ENCODE assay signal across 7 mouse cellular contexts in the genomic region with DNA sequence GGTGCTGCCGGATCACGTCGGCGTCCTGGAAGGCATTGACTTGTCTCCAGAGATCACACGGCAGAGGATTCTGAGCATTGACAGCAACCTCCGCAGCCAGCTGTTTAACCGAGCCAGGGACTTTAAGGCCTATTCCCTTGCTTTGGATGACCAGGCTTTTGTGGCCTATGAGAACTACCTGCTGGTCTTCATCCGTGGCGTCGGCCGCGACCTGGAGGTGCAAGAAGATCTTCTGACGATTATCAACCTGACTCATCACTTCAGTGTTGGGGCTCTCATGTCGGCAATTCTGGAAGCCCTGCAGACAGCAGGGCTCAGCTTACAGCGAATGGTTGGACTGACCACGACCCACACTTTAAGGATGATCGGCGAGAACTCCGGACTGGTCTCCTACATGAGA. TPM values are rescaled to one million over a fixed set of nuclear protein-coding genes. Genes with fewer than 3 reads are reported as not detected.
DNase-seq lines count a peak whose midpoint lies in the region; ATAC-seq and TF ChIP-seq lines count a peak whose summit lies in the region.

No protein-coding gene starts in this region.

- H3K4me3 ChIP-seq in lung, embryonic 15.5 days, result peak overlapping the region; percentile 79
- peak overlapping the region; percentile 80 for H3K4me3 ChIP-seq in brown adipose tissue, adult 24 weeks (ENCODE audit: insufficient read depth, low read depth, low read length)
- H3K4me3 ChIP-seq in forebrain, embryonic 16.5 days (replicated peaks; ENCODE audit: low read length), result peak overlapping the region; percentile 89
- H3K4me3 ChIP-seq in liver, adult 2 months (ENCODE audit: insufficient read depth, low read depth, low read length), result peak overlapping the region; percentile 75
- H3K4me3 ChIP-seq in small intestine, adult 2 months (ENCODE audit: low read depth, low read length), result peak overlapping the region; percentile 74

- H3K4me1 ChIP-seq in lung, embryonic 15.5 days, result peaks cover 42% of the 10 kb centered on the region
- H3K4me1 ChIP-seq in brown adipose tissue, adult 24 weeks (ENCODE audit: control insufficient read depth, insufficient read depth, insufficient read length, low read length), result peaks cover 10% of the 10 kb centered on the region; the same call in 1 of the 2 replicates
- H3K4me1 ChIP-seq in forebrain, embryonic 16.5 days (replicated peaks; ENCODE audit: control insufficient read depth, insufficient read depth, low read length), result peaks cover 40% of the 10 kb centered on the region
- H3K4me1 ChIP-seq in liver, adult 2 months (ENCODE audit: control insufficient read depth, insufficient read depth, low read length), result peaks cover 12% of the 10 kb centered on the region
- H3K4me1 ChIP-seq in small intestine, adult 2 months (ENCODE audit: control insufficient read depth, insufficient read depth, insufficient read length, low read length), result peaks cover 9% of the 10 kb centered on the region; the same call in 1 of the 2 replicates

- peak overlapping the region; percentile 95 for H3K27ac ChIP-seq in lung, embryonic 15.5 days
- H3K27ac ChIP-seq in brown adipose tissue, adult 24 weeks (replicated peaks; ENCODE audit: low read depth, low read length), result peak overlapping the region; percentile 79
- H3K27ac ChIP-seq in forebrain, embryonic 16.5 days (ENCODE audit: low read length), result peak overlapping the region; percentile 89
- H3K27ac ChIP-seq in liver, adult 2 months (replicated peaks; ENCODE audit: insufficient read depth, low read depth, low read length), result peak overlapping the region; percentile 88
- peak overlapping the region; percentile 89 for H3K27ac ChIP-seq in small intestine, adult 2 months (ENCODE audit: insufficient read depth, low read depth, low read length)

- DNase-seq in lung, postnatal 36 days, result no peak
- DNase-seq in liver, adult 2 months (ENCODE audit: extremely low read depth, low read depth, low spot score), result peak; percentile 65
- DNase-seq in testis, postnatal 10 days (ENCODE audit: low spot score), result no peak

- peaks cover 7% of the 10 kb centered on the region; the same call in 1 of the 2 replicates for H3K79me2 ChIP-seq in liver, adult 2 months (ENCODE audit: control insufficient read depth, insufficient read depth, low read length)

- no peak for ATAC-seq in lung, embryonic 15.5 days (ENCODE audit: borderline replicate concordance, extremely low read depth, low FRiP score, low TSS enrichment)
- ATAC-seq in forebrain, embryonic 16.5 days, result no peak

- TF ChIP-seq CTCF in liver, adult 2 months (IDR thresholded peaks at IDR 0.05; ENCODE audit: low read depth, low read length), result no peak
- no peak for TF ChIP-seq CTCF in small intestine, adult 2 months (IDR thresholded peaks at IDR 0.05; ENCODE audit: extremely low read depth, insufficient read length, insufficient replicate concordance, low read depth, low read length)

- no peaks in the 10 kb centered on the region for H3K9me3 ChIP-seq in lung, embryonic 15.5 days
- H3K9me3 ChIP-seq in forebrain, embryonic 16.5 days (ENCODE audit: control insufficient read depth, low read length), result no peaks in the 10 kb centered on the region

- peak overlapping the region; percentile 65 for H3K4me2 ChIP-seq in lung, embryonic 15.5 days
- H3K4me2 ChIP-seq in forebrain, embryonic 16.5 days (ENCODE audit: low read length), result peak overlapping the region; percentile 83

- no peak for TF ChIP-seq POLR2A in liver, adult 2 months (IDR thresholded peaks at IDR 0.05; ENCODE audit: extremely low read depth, insufficient read depth, low read length)
- no peak for TF ChIP-seq POLR2A in small intestine, adult 2 months (IDR thresholded peaks at IDR 0.05; ENCODE audit: low read depth, low read length)

- 2% methylated on average over 19 of the region's 19 CpGs for WGBS in lung, embryonic 15.5 days
- WGBS in forebrain, embryonic 16.5 days, result 9% methylated on average over 19 of the region's 19 CpGs
- 2% methylated on average over 19 of the region's 19 CpGs for WGBS in liver, adult 2 months
- under 1% methylated on average over 19 of the region's 19 CpGs for WGBS in small intestine, adult 2 months

- peak overlapping the region; percentile 86 for H3K9ac ChIP-seq in lung, embryonic 15.5 days
- H3K9ac ChIP-seq in forebrain, embryonic 16.5 days (replicated peaks; ENCODE audit: low read depth, low read length), result peak overlapping the region; percentile 93
- H3K9ac ChIP-seq in liver, adult 2 months (ENCODE audit: low read depth, low read length), result peak overlapping the region; percentile 91

- H3K36me3 ChIP-seq in lung, embryonic 15.5 days, result peaks cover 17% of the 10 kb centered on the region
- H3K36me3 ChIP-seq in forebrain, embryonic 16.5 days (ENCODE audit: control insufficient read depth, insufficient read depth), result peaks cover 4% of the 10 kb centered on the region; the same call in 1 of the 2 replicates
- H3K36me3 ChIP-seq in liver, adult 2 months (ENCODE audit: control insufficient read depth, insufficient read depth, low read length), result peaks cover 4% of the 10 kb centered on the region; the same call in 1 of the 2 replicates
- H3K36me3 ChIP-seq in small intestine, adult 2 months (ENCODE audit: control insufficient read depth, insufficient read depth, low read length), result peaks cover under 1% of the 10 kb centered on the region; the same call in 1 of the 2 replicates

- no peaks in the 10 kb centered on the region for H3K27me3 ChIP-seq in lung, embryonic 15.5 days
- H3K27me3 ChIP-seq in forebrain, embryonic 16.5 days (replicated peaks; ENCODE audit: control insufficient read depth, insufficient read depth, low read length), result no peaks in the 10 kb centered on the region
- H3K27me3 ChIP-seq in liver, adult 2 months (ENCODE audit: control insufficient read depth, insufficient read depth, low read length), result no peaks in the 10 kb centered on the region
- no peaks in the 10 kb centered on the region for H3K27me3 ChIP-seq in small intestine, adult 2 months (ENCODE audit: control insufficient read depth, insufficient read depth, low read length)

RNA-seq across cellular contexts. Expression of a gene that starts 0.6 kb away (rescaled TPM):
- polyA plus RNA-seq in lung, embryonic 15.5 days (2015; fragmentation: Nextera tagmentation; extraction: Ambion mirVana), result 22.4 and 24.6 TPM in 2 replicates
- 9.2 and 10.7 TPM in 2 replicates for polyA plus RNA-seq in brown adipose tissue, adult 24 weeks (2012; ENCODE audit: insufficient read depth, insufficient read length, missing spikeins)
- polyA plus RNA-seq in forebrain, embryonic 16.5 days (2015; fragmentation: Nextera tagmentation; extraction: Ambion mirVana), result 60.2 and 61.5 TPM in 2 replicates
- total RNA-seq in liver, adult 2 months (2014; rRNA removed), result 8.8 and 10.4 TPM in 2 replicates
- polyA plus RNA-seq in liver, adult 2 months (2012; rRNA removed), result 4.2 and 5.2 TPM in 2 replicates
- polyA plus RNA-seq in small intestine, adult 2 months (2012; rRNA removed), result 1.8 and 2.1 TPM in 2 replicates

RNA-seq across cellular contexts. Expression of a gene that starts 0.8 kb away (rescaled TPM):
- polyA plus RNA-seq in lung, embryonic 15.5 days (2015; fragmentation: Nextera tagmentation; extraction: Ambion mirVana), result 37.8 and 38.8 TPM in 2 replicates
- polyA plus RNA-seq in brown adipose tissue, adult 24 weeks (2012; ENCODE audit: insufficient read depth, insufficient read length, missing spikeins), result 10.0 and 10.5 TPM in 2 replicates
- polyA plus RNA-seq in forebrain, embryonic 16.5 days (2015; fragmentation: Nextera tagmentation; extraction: Ambion mirVana), result 30.0 and 32.2 TPM in 2 replicates
- total RNA-seq in liver, adult 2 months (2014; rRNA removed), result 13.9 and 14.2 TPM in 2 replicates
- 7.2 and 8.8 TPM in 2 replicates for polyA plus RNA-seq in liver, adult 2 months (2012; rRNA removed)
- 2.5 and 5.1 TPM in 2 replicates for polyA plus RNA-seq in small intestine, adult 2 months (2012; rRNA removed)

RNA-seq across cellular contexts. Expression of a gene that starts 39.2 kb away (rescaled TPM):
- 0.07 and 0.26 TPM in 2 replicates for polyA plus RNA-seq in lung, embryonic 15.5 days (2015; fragmentation: Nextera tagmentation; extraction: Ambion mirVana)
- not detected in 2 replicates for polyA plus RNA-seq in brown adipose tissue, adult 24 weeks (2012; ENCODE audit: insufficient read depth, insufficient read length, missing spikeins)
- polyA plus RNA-seq in forebrain, embryonic 16.5 days (2015; fragmentation: Nextera tagmentation; extraction: Ambion mirVana), result 6.5 and 12.5 TPM in 2 replicates
- under 0.01 and 0.13 TPM in 2 replicates for total RNA-seq in liver, adult 2 months (2014; rRNA removed)
- polyA plus RNA-seq in liver, adult 2 months (2012; rRNA removed), result not detected in 2 replicates
- polyA plus RNA-seq in small intestine, adult 2 months (2012; rRNA removed), result 0.03 and 0.06 TPM in 2 replicates
